Mouse (Mus musculus): Measurements from ENCODE around the gene Gm14295.
"Not testable (repeated sequence)": the region's sequence is repeated elsewhere in the genome, so short reads cannot be mapped to it uniquely, and the experiment has no call there.

The Gm14295 gene

GRCm38 (mm10) chr2:176798312-176798711 lies at the start of gene Gm14295:
Gene Gm14295 (plus strand): TSS chr2:176798612.
- not testable (repeated sequence) for DNase-seq

- DNase-seq = not testable (repeated sequence)
Observed at GRCm38 (mm10) chr2:176798785-176799184, 373 bp downstream of the Gm14295 start.

- DNase-seq = not testable (repeated sequence)
Observed at GRCm38 (mm10) chr2:176830840-176831239, 32.4 kb downstream of the Gm14295 start, which contains the start of gene Gm14408. Gene Gm14408 (plus strand): TSS chr2:176831140.
